Mouse (Mus musculus) thymus, adult 2 months (tissue): ENCODE data around the gene Slc25a42.
A peak's percentile ranks its signal among the peaks of the same experiment; 100 is the strongest.

Experiments
- CTCF ChIP-seq: fragments of 200-500 bp; IDR thresholded peaks from 2 replicates; pipeline ENCODE4 v1.5.1; 2012; ENCODE audit warnings: mild to moderate bottlenecking, control low read depth, low read length, moderate library complexity, borderline replicate concordance; ENCODE audit not compliant: control insufficient read depth, poor library complexity, insufficient read depth; ENCODE audit errors: extremely low read depth
- POLR2A ChIP-seq: fragments of 200-500 bp; IDR thresholded peaks from 2 replicates; pipeline ENCODE4 v1.6.1; 2012; ENCODE audit warnings: mild to moderate bottlenecking, low read length, control low read depth, moderate library complexity; ENCODE audit not compliant: control insufficient read depth, poor library complexity, insufficient read depth; ENCODE audit errors: extremely low read depth

DNA sequence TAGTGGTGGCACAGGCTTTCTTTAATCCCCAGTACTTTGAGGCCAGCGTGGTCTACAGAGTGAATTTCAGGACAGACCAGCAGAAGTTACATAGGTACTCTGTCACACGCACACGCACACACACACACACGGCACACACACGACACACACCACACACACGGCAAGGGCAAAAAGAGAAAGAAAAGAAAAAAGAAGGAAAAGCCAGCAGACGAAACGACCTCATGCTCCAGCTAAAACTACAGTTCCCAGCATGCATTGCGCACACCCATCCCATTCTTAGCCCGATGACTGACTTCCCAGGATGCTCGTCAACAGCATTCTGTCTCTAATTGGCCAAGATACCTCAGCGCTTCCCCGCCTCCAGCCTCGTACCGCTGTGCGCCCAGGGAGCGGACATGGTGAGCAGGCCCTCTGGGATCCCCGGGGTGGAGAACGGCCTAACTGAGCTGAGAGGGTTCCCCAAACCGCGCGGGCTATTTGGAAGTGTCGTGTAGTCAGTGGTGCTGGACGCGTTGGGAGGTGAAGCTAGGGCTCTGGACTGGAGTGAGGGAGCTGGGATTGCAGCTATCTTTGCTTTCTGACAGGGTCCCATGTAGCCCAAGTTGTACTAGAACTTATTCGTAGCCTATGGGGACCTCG is 39.9 kb downstream of the Slc25a42 start, which contains the start of gene Tmem161a:
- TF ChIP-seq POLR2A = peak; percentile 83
- TF ChIP-seq CTCF = 0 out of 2 replicates have a peak, but pooled peaks have one; percentile 22
